Mouse (Mus musculus) kidney, embryonic 16.5 days (tissue): Measurements from ENCODE around the gene Srpr. TPM values are rescaled to one million over a fixed set of nuclear protein-coding genes. Genes with fewer than 3 reads are reported as not detected.

ENCODE experiments used
- ATAC-seq: fragments of 200-750 bp; cut with Nextera tagmentation; 2 replicates; pipeline ENCODE4 v1.8.0; 2017; ENCODE audit warnings: moderate TSS enrichment; ENCODE audit not compliant: low FRiP score, low TSS enrichment
- H3K27ac ChIP-seq: fragments of 300-500 bp; sonication (generic); 2 replicates; pipeline ENCODE4 v1.5.1; 2014; ENCODE audit warnings: low read length
- H3K27me3 ChIP-seq: fragments of 300-500 bp; sonication (generic); 2 replicates; pipeline ENCODE4 v1.6.1; 2014; ENCODE audit warnings: low read length, control low read depth, mixed read lengths; ENCODE audit not compliant: insufficient read depth
- H3K36me3 ChIP-seq: fragments of 300-500 bp; sonication (generic); 2 replicates; pipeline ENCODE4 v1.6.1; 2014; ENCODE audit warnings: low read length, control low read depth, mixed read lengths; ENCODE audit not compliant: insufficient read depth
- H3K4me1 ChIP-seq: fragments of 300-500 bp; sonication (generic); 2 replicates; pipeline ENCODE4 v1.6.1; 2014; ENCODE audit warnings: low read length, control low read depth, mixed read lengths; ENCODE audit not compliant: insufficient read depth
- H3K4me2 ChIP-seq: fragments of 300-500 bp; sonication (generic); replicated peaks from 2 replicates; pipeline ENCODE4 v1.6.1; 2014; ENCODE audit warnings: low read depth, low read length
- H3K4me3 ChIP-seq: fragments of 300-500 bp; sonication (generic); 2 replicates; pipeline ENCODE4 v1.5.1; 2014; ENCODE audit warnings: mild to moderate bottlenecking, low read length
- H3K9ac ChIP-seq: fragments of 300-500 bp; sonication (generic); replicated peaks from 2 replicates; pipeline ENCODE4 v1.6.1; 2014; ENCODE audit warnings: low read length
- H3K9me3 ChIP-seq: fragments of 300-500 bp; sonication (generic); 2 replicates; pipeline ENCODE4 v1.6.1; 2016; ENCODE audit warnings: low read length, control low read depth
- WGBS: fragments of 180-500 bp; shearing (Covaris S2); extraction: QIAGEN DNeasy Blood & Tissue Kit; methylation state at CpG from one replicate; pipeline ENCODE4 v1.1.7; 2014; 5-methylcytosine and 5-hydroxymethylcytosine counted together
- polyA plus RNA-seq: library from polyadenylated mRNA; unstranded; fragments of >200 nt; fragmentation: Nextera tagmentation; extraction: Ambion mirVana; gene quantifications from 2 replicates; pipeline ENCODE4 v1.2.1, GENCODE M21; 2015

The Srpr gene
- 128 and 130 TPM in 2 replicates for polyA plus RNA-seq

DNA sequence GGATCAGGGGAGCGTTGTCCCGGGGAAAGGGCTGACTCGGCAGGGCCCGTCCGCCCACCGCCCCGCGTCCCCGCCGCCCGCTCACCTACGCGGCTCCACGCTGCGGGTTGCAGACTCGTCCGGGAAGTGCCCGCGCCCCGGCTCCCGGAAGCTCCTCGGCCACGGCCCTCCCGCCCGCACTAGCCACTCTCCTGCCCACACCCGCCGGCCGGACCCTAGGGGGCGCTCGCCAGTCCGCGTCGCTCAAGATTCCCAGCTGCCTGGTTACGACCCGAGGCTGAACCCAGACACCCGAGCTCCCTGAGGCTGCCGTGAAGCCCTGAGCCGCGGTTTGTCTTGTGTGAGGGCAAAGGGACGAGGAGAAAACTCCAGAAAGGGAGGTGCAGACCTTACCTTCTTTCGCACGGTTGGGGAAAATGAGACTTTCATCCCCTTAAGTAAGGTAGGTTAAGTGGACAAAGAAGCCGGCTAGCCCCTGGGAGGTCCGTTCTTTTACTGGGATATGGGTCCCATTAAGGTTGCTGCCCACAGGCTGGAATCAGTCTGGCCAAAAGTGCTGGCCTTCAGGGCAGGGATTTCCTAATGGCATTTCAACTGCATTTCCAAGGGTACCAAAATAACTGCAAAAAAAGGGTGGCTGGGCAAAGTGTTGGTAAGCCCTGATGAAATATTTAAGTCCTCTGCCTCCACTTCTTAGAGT lies at the start of gene Srpr, which contains the start of gene Tirap:
Srpr (plus strand) TSS at position 404 of the 700 bp plus-strand sequence.
Tirap (minus strand) TSS at position 520 of the 700 bp plus-strand sequence.
- WGBS = under 1% methylated on average over 36 of the region's 44 CpGs
- Histone ChIP-seq H3K9me3 (no peaks in the 10 kb centered on the region), H3K27ac (peak within 1 kb of the TSS; percentile 55; the same call in 1 of the 2 replicates), H3K4me3 (peak within 1 kb of the TSS; percentile 71), H3K4me1 (peaks cover 16% of the 10 kb centered on the region; the same call in 1 of the 2 replicates), H3K36me3 (peaks cover 6% of the 10 kb centered on the region), H3K27me3 (no peaks in the 10 kb centered on the region), H3K9ac (peak within 1 kb of the TSS; percentile 86), H3K4me2 (peak within 1 kb of the TSS; percentile 83)
- peak; percentile 95 for ATAC-seq

DNA sequence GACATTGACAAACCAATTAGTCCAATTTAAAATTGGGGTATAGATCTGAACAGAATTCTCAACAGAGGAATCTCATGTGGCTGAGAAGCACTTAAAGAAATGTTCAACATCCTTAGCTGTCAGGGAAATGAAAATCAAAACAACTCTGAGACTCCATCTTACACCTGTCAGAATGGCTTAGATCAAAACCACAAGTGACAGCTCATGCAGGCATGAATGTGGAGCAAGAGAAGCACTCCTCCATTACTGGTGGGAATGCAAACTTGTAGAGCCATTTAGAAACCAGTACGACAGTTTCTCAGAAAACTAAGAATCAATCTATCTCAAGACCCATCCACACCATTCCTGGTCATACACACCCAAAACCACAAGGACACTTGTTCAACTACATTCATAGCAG lies 47.1 kb upstream of the Srpr start:
- no peaks in the 10 kb centered on the region for H3K27me3 ChIP-seq
- 100% methylated on average over 1 of the region's 1 CpGs for WGBS
- H3K27ac ChIP-seq = no peak overlapping the region
- no peaks in the 10 kb centered on the region for H3K9me3 ChIP-seq
- no peaks in the 10 kb centered on the region for H3K36me3 ChIP-seq
- H3K4me3 ChIP-seq = no peak overlapping the region
- H3K4me2 ChIP-seq = no peak overlapping the region
- no peak for ATAC-seq
- H3K9ac ChIP-seq = no peak overlapping the region
- peaks cover 3% of the 10 kb centered on the region; the same call in 1 of the 2 replicates for H3K4me1 ChIP-seq

DNA sequence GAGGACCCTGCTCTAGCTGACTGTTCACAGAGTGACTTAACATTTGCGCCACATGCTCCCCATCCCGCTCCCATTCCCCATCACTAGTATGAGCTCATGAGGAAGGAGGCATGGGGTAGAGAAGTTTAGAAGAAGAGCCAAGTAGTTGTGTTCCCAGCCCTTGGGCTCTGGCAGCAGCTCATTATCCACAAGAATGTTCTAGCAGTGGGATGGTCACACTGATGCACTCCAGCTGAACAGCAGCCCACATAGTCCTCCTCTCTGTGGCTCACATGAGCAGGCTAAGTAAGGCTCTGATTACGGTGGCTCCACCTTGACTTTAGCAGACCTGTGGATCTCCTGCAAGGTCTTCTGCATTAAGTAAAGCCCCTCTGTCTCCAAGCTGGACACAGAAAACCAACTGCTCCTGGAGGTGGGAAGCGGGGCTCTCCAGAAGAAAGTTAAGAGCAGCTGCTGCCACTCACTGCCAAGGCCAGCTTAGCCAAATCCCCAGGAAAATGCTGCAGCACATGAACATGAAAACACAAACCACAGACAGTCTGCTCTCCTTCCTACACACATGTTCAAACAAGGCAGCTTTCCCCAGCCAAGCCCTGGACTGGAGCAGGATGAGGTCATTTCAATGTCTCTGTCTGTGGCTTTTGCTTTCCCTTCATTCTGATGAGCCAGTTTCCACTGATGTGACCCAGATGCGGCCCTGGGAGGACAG lies 43.8 kb upstream of the Srpr start:
- no peaks in the 10 kb centered on the region for H3K27me3 ChIP-seq
- ATAC-seq = peak; percentile 29; the same call in 1 of the 2 replicates
- H3K4me2 ChIP-seq = no peak overlapping the region
- H3K4me1 ChIP-seq = peaks cover 4% of the 10 kb centered on the region; the same call in 1 of the 2 replicates
- H3K4me3 ChIP-seq = no peak overlapping the region
- no peaks in the 10 kb centered on the region for H3K36me3 ChIP-seq
- WGBS = 87% methylated on average over 5 of the region's 5 CpGs
- H3K9ac ChIP-seq = no peak overlapping the region
- H3K27ac ChIP-seq = no peak overlapping the region
- no peaks in the 10 kb centered on the region for H3K9me3 ChIP-seq

DNA sequence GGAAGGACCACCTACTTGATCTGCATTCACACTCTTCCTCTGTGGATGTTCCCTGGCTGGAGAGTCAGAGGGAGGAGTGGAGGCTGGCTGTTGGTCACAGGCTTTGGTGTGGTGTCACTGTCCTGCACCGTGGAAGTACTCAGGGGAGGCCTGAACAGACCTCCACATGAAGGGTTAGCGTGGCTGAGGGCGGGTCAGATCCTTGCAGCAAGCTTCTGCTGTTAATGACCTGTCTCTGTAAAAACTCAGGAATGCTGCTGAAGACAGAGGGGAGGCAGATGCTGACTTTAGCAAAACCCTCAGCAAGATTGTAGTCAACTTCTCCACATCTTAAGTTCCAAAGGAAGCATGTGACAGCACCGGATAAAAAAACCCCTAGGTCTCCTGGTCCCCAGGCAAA lies 43.1 kb upstream of the Srpr start:
- H3K27ac ChIP-seq = no peak overlapping the region
- 63% methylated on average over 4 of the region's 4 CpGs for WGBS

DNA sequence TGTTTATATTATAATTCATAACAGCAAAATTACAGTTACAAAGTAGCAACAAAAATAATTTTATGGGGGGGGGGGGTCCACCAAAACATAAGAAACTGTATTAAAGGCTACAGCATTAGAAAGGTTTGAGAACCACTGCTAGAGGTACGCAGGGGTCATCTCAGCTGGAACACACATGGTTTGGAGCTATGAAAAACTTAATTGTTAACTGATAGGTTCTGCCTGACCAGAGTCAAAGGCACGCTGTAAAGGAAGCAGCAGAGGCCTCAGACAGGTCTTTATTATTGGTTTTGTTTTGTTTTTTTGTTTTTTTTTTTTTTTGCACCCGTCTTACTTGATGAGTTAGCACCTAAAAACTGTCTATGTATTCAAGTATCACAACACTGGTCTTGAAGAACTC lies 41.5 kb upstream of the Srpr start:
- no peaks in the 10 kb centered on the region for H3K9me3 ChIP-seq
- no peak for ATAC-seq
- H3K27me3 ChIP-seq = no peaks in the 10 kb centered on the region
- H3K4me2 ChIP-seq = no peak overlapping the region
- no peak overlapping the region for H3K4me3 ChIP-seq
- H3K9ac ChIP-seq = no peak overlapping the region
- H3K27ac ChIP-seq = no peak overlapping the region
- WGBS = 64% methylated on average over 3 of the region's 3 CpGs
- H3K36me3 ChIP-seq = peaks cover 8% of the 10 kb centered on the region; the same call in 1 of the 2 replicates
- H3K4me1 ChIP-seq = peaks cover 7% of the 10 kb centered on the region; the same call in 1 of the 2 replicates

More for the DNA sequence above, 43.1 kb upstream of the Srpr start:
- no peak overlapping the region for H3K4me3 ChIP-seq
- H3K9me3 ChIP-seq = no peaks in the 10 kb centered on the region
- peaks cover 7% of the 10 kb centered on the region; the same call in 1 of the 2 replicates for H3K4me1 ChIP-seq
- no peaks in the 10 kb centered on the region for H3K27me3 ChIP-seq
- peak; percentile 10; the same call in 1 of the 2 replicates for ATAC-seq
- H3K9ac ChIP-seq = no peak overlapping the region
- H3K36me3 ChIP-seq = no peaks in the 10 kb centered on the region
- H3K4me2 ChIP-seq = no peak overlapping the region

DNA sequence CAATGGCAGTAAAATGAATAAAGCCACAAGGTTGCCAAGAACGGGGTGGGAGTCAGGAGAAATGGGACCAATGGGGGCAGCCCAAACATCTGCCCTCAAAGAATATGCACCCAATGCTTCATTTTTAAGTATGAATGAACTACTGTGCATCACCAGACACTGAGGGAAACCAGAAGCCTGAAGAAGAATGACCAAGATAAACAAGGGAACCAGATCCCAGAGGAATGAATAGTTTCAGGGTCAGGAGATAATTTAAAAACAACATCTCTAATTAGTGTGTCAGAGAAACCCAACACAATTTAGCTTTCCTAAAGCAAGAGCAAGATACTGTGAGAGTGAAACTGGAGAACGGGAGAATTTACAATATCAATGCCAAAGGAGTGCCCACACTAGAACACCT lies 39.3 kb upstream of the Srpr start:
- Histone ChIP-seq H3K9ac (no peak overlapping the region), H3K4me2 (no peak overlapping the region), H3K4me3 (no peak overlapping the region), H3K4me1 (peaks cover 9% of the 10 kb centered on the region), H3K27me3 (no peaks in the 10 kb centered on the region), H3K36me3 (peaks cover 8% of the 10 kb centered on the region; the same call in 1 of the 2 replicates), H3K9me3 (no peaks in the 10 kb centered on the region), H3K27ac (no peak overlapping the region)
- 48% methylated on average over 2 of the region's 2 CpGs for WGBS
- no peak for ATAC-seq

DNA sequence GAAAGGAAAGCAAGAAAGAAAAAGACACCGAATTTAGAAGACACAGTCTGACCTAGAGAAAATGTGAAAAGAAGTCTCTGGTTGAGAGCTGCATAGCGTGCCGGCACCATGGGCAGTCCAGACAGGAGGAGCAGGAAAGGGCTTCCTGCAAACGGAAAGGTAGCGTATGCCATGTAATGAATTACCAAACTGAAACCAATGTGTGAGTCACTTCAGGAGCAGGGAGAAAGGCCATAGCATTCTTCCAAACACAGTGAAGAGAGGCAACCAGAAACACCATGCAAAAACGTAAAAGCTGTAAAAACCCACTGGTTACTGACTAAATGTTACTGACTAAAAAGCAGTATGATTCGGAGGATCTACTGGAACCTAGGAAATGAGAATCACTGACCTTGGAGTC lies 38.3 kb upstream of the Srpr start:
- no peak for ATAC-seq
- Histone ChIP-seq H3K4me1 (peaks cover 13% of the 10 kb centered on the region), H3K4me3 (no peak overlapping the region), H3K9ac (no peak overlapping the region), H3K27ac (no peak overlapping the region), H3K27me3 (no peaks in the 10 kb centered on the region), H3K9me3 (no peaks in the 10 kb centered on the region), H3K4me2 (no peak overlapping the region), H3K36me3 (peaks cover 8% of the 10 kb centered on the region; the same call in 1 of the 2 replicates)
- WGBS = 78% methylated on average over 7 of the region's 7 CpGs

DNA sequence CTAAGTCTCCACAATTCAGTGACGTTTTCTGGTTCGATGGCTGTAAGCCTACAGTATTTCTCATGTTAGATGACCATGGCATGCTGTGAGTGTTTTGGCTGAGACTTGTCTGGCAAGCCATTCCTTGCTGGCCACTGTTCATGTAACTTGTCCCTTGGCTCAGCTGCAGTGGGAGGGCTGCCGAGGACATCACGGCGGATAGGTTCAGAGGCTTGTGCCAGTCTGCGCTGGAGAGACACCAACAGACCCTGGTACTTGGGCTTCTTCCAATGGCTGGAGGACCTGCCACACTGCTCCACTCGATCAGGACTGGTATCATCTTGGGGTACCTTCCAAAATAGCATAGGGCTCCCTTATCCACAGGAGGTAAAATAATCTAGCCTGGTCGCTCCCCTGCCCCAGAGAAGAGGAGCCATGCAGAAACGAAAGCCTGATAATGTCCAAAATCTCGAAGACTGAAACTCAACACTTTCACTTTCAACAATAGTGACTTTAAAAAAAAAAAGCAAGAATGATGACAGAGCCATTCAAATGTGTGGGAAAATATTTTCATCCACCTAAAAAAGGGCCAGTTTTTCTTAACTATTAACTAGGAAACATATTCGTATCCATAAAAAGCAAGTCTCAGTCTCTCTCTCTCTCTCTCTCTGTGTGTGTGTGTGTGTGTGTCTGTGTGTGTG lies 36.8 kb upstream of the Srpr start:
- no peaks in the 10 kb centered on the region for H3K9me3 ChIP-seq
- ATAC-seq = no peak

DNA sequence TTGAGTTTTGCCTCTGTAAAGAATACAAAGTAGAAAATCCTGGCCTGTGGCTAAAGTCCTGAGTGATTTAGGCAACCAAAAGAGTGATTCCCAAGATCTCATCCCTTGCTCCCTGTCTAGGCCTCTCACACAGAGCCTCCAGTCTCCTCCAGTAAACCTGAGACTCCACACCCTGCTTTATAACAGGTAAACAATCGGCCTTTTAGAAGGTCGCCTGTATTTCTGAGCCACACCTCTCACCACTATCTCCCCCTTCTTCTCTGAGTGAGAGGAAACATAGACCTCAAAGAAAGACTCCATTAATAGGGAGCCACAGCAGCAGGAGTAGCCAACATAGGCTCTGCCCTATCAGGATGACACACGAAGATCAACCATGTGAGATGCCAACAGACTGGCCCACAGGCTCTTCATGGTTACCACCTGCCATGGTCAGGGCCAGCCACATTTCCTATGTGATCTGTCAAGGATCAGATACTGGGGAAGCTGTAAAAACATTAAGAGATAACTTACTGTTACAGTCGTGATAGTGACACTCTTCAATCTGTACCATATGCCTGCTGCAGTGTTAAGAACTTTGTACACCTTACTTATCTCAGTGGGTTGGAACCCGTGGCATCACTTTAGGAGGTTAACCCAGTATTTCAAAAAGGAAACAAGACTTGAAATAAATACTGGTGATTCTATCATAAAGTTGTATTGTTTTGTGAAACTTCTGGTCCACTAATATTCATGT lies 35.7 kb upstream of the Srpr start:
- H3K27me3 ChIP-seq = no peaks in the 10 kb centered on the region
- peaks cover 8% of the 10 kb centered on the region; the same call in 1 of the 2 replicates for H3K36me3 ChIP-seq
- 83% methylated on average over 5 of the region's 5 CpGs for WGBS

More for the DNA sequence above, 36.8 kb upstream of the Srpr start:
- no peak overlapping the region for H3K4me3 ChIP-seq
- peaks cover 8% of the 10 kb centered on the region; the same call in 1 of the 2 replicates for H3K36me3 ChIP-seq
- WGBS = 88% methylated on average over 11 of the region's 11 CpGs
- H3K9ac ChIP-seq = no peak overlapping the region
- H3K27me3 ChIP-seq = no peaks in the 10 kb centered on the region
- no peak overlapping the region for H3K4me2 ChIP-seq
- no peak overlapping the region for H3K27ac ChIP-seq
- H3K4me1 ChIP-seq = peaks cover 21% of the 10 kb centered on the region

More for the DNA sequence above, 35.7 kb upstream of the Srpr start:
- no peaks in the 10 kb centered on the region for H3K9me3 ChIP-seq
- peaks cover 23% of the 10 kb centered on the region for H3K4me1 ChIP-seq
- no peak overlapping the region for H3K27ac ChIP-seq
- H3K4me2 ChIP-seq = no peak overlapping the region
- no peak overlapping the region for H3K9ac ChIP-seq
- no peak for ATAC-seq
- no peak overlapping the region for H3K4me3 ChIP-seq
